Mouse (Mus musculus): ENCODE results near the gene AC141477.1.

DNA sequence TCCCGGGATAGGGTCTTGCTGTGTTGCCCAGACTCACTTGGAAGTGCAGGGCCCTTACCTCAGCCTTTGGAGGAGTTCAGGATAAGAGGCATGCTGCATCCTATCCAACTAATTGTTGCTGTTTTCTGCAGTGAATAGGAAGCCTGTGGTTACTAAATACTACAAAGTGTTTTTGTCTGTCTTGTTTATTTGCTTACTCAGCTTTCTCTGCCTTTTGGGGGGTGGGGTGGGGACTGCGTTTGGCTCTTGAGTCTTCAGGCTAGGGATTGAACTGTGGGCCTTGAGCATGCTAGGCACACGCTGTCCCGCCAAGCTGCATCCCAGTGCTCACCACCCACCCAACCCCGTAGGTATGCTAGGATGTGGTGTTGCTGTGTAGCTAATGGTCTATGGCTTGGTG lies 33.5 kb upstream of the AC141477.1 start:
- TF ChIP-seq CTCF (IDR thresholded peaks at IDR 0.05; ENCODE audit: low read depth, low read length) (no peak), POLR2A (IDR thresholded peaks at IDR 0.05; ENCODE audit: borderline replicate concordance, low read depth, low read length) (no peak)

Measured in bone marrow macrophage, adult 2 months (primary cell).